ENCODE assay signal across 1 mouse cellular context in genomic region chr4:9770372-9771102, GRCm38 (mm10).
A peak's percentile ranks its signal among the peaks of the same experiment; 100 is the strongest.
TF ChIP-seq lines count a peak whose summit lies in the region.

No protein-coding gene starts in this region.

TF ChIP-seq in CH12.LX, 34 proteins besides CTCF, POLR2A, EP300 and RAD21 (continued from another document):
- TF ChIP-seq ZNF384 (IDR thresholded peaks at IDR 0.05; ENCODE audit: low read depth, low read length) (no peak), RCOR1 (conservative IDR thresholded peaks at IDR 0.05; ENCODE audit: low read depth, low read length) (no peak), MAX (IDR thresholded peaks at IDR 0.05; ENCODE audit: low read length) (0 out of 2 replicates have a peak, but pooled peaks have one; percentile 43), USF1 (IDR thresholded peaks at IDR 0.05; ENCODE audit: low read depth, low read length) (no peak)
